Mouse (Mus musculus) liver, embryonic 14.5 days (tissue): ENCODE results near the gene Arfgef2.

Experiments used
- CTCF ChIP-seq: IDR thresholded peaks from 2 replicates; pipeline ENCODE4 v1.5.1; 2016; ENCODE audit warnings: antibody characterized with exemption, low read depth, control low read depth
- EP300 ChIP-seq: IDR thresholded peaks from 2 replicates; pipeline ENCODE4 v1.6.1; 2016; ENCODE audit warnings: antibody characterized with exemption, low read depth

DNA sequence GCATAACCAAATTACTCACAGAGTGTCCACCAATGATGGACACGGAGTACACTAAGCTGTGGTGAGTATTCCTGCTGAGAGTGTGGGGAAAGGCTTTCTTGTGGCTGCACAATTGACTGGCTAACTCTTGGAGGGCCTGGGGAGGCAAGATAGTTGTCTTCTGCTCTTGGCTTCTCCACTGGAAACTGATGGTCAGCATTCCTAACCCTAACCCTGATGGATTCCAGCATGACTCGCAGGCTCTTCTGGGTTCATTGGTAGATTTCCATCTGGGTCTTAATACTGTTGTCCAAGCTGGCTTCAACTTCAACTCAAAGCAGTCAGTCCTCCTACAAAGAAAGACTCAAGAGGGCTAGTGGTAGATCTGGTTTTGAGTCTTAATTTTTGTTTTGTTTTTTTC lies 137.8 kb downstream of the Arfgef2 start:
- no peak for TF ChIP-seq CTCF
- no peak for TF ChIP-seq EP300
